Mouse (Mus musculus) spleen, adult 12 weeks (tissue): ENCODE results near the gene Cltc.

Source experiments
- DNase-seq: peaks from one replicate; pipeline ENCODE4 v3.0.0; 2022; ENCODE audit warnings: low spot score

Gene Cltc

GRCm38 (mm10) chr11:86683395-86684125 is 73.8 kb downstream of the Cltc start, which contains the start of the genes Vmp1 and Ptrh2:
TSS of gene Vmp1 (minus strand) at chr11:86683836.
TSS of gene Ptrh2 (plus strand) at chr11:86683985.
- DNase-seq = peak; percentile 83

GRCm38 (mm10) chr11:86682861-86683260 is 74.5 kb downstream of the Cltc start:
- no peak for DNase-seq

GRCm38 (mm10) chr11:86681423-86681822 is 75.9 kb downstream of the Cltc start:
- no peak for DNase-seq

GRCm38 (mm10) chr11:86680729-86681128 is 76.6 kb downstream of the Cltc start:
- DNase-seq = no peak

GRCm38 (mm10) chr11:86678957-86679356 is 78.4 kb downstream of the Cltc start:
- no peak for DNase-seq

- no peak for DNase-seq
Observed at GRCm38 (mm10) chr11:86675520-86675919, 81.8 kb downstream of the Cltc start.

GRCm38 (mm10) chr11:86672772-86673171 is 84.6 kb downstream of the Cltc start:
- no peak for DNase-seq

- DNase-seq = no peak
Observed at GRCm38 (mm10) chr11:86671041-86671675, 86.2 kb downstream of the Cltc start.

- no peak for DNase-seq
Observed at GRCm38 (mm10) chr11:86668169-86668568, 89.2 kb downstream of the Cltc start.

GRCm38 (mm10) chr11:86667553-86667952 is 89.8 kb downstream of the Cltc start:
- DNase-seq = no peak

- no peak for DNase-seq
Observed at GRCm38 (mm10) chr11:86664406-86664805, 93.0 kb downstream of the Cltc start.

- no peak for DNase-seq
Observed at GRCm38 (mm10) chr11:86663977-86664376, 93.4 kb downstream of the Cltc start.

- DNase-seq = peak; percentile 42
Observed at GRCm38 (mm10) chr11:86662986-86663895, 94.1 kb downstream of the Cltc start.

GRCm38 (mm10) chr11:86657863-86658262 is 99.5 kb downstream of the Cltc start:
- DNase-seq = no peak

- DNase-seq = no peak
Observed at GRCm38 (mm10) chr11:86656849-86657567, 100.4 kb downstream of the Cltc start.

- no peak for DNase-seq
Observed at GRCm38 (mm10) chr11:86655671-86656070, 101.7 kb downstream of the Cltc start.

- no peak for DNase-seq
Observed at GRCm38 (mm10) chr11:86654096-86654495, 103.3 kb downstream of the Cltc start.

GRCm38 (mm10) chr11:86653446-86653845 is 103.9 kb downstream of the Cltc start:
- peak; percentile 23 for DNase-seq

GRCm38 (mm10) chr11:86652578-86652979 is 104.8 kb downstream of the Cltc start:
- DNase-seq = no peak

- DNase-seq = no peak
Observed at GRCm38 (mm10) chr11:86650676-86651075, 106.7 kb downstream of the Cltc start.

GRCm38 (mm10) chr11:86649542-86649941 is 107.8 kb downstream of the Cltc start:
- no peak for DNase-seq
